Mouse (Mus musculus) hindbrain, embryonic 11.5 days (tissue): ENCODE measurements around the gene Zbtb44. TPM values are rescaled to one million over a fixed set of nuclear protein-coding genes. Genes with fewer than 3 reads are reported as not detected.

Experiments used
- ATAC-seq: fragments of 200-750 bp; cut with Nextera tagmentation; 2 replicates; pipeline ENCODE4 v1.8.0; 2017; ENCODE audit warnings: mild to moderate bottlenecking, moderate TSS enrichment, moderate library complexity; ENCODE audit not compliant: low FRiP score
- DNase-seq: peaks from one replicate; pipeline ENCODE4 v3.0.0-alpha.2; 2015; ENCODE audit warnings: low spot score
- H3K27ac ChIP-seq: fragments of 300-500 bp; sonication (generic); 2 replicates; pipeline ENCODE4 v1.5.1; 2014; ENCODE audit warnings: mild to moderate bottlenecking, low read depth, low read length
- H3K27me3 ChIP-seq: fragments of 300-500 bp; sonication (generic); 2 replicates; pipeline ENCODE4 v1.6.1; 2014; ENCODE audit warnings: mild to moderate bottlenecking, low read length, moderate library complexity, mixed read lengths; ENCODE audit not compliant: control insufficient read depth, insufficient read depth
- H3K36me3 ChIP-seq: fragments of 300-500 bp; sonication (generic); 2 replicates; pipeline ENCODE4 v1.6.1; 2014; ENCODE audit warnings: mild to moderate bottlenecking, low read length, moderate library complexity, mixed read lengths; ENCODE audit not compliant: control insufficient read depth, insufficient read depth
- H3K4me1 ChIP-seq: fragments of 300-500 bp; sonication (generic); replicated peaks from 2 replicates; pipeline ENCODE4 v1.6.1; 2014; ENCODE audit warnings: low read length, mixed read lengths; ENCODE audit not compliant: control insufficient read depth, insufficient read depth
- H3K4me2 ChIP-seq: fragments of 300-500 bp; sonication (generic); replicated peaks from 2 replicates; pipeline ENCODE4 v1.6.1; 2014; ENCODE audit warnings: mild to moderate bottlenecking, low read depth, low read length
- H3K4me3 ChIP-seq: fragments of 300-500 bp; sonication (generic); 2 replicates; pipeline ENCODE4 v1.5.1; 2014; ENCODE audit warnings: low read depth, low read length
- H3K9ac ChIP-seq: fragments of 300-500 bp; sonication (generic); 2 replicates; pipeline ENCODE4 v1.6.1; 2014; ENCODE audit warnings: low read depth, low read length
- H3K9me3 ChIP-seq: fragments of 300-500 bp; sonication (generic); 2 replicates; pipeline ENCODE4 v1.6.1; 2016; ENCODE audit warnings: low read length; ENCODE audit not compliant: control insufficient read depth
- WGBS: fragments of 180-500 bp; shearing (Covaris S2); extraction: QIAGEN DNeasy Blood & Tissue Kit; methylation state at CpG from one replicate; pipeline ENCODE4 v1.1.7; 2014; 5-methylcytosine and 5-hydroxymethylcytosine counted together
- polyA plus RNA-seq: library from polyadenylated mRNA; unstranded; fragments of >200 nt; fragmentation: Nextera tagmentation; extraction: Ambion mirVana; gene quantifications from 2 replicates; pipeline ENCODE4 v1.2.1, GENCODE M21; 2014

The Zbtb44 gene
- polyA plus RNA-seq, 1 experiment from 2014 or later, result 9.2 TPM

DNA sequence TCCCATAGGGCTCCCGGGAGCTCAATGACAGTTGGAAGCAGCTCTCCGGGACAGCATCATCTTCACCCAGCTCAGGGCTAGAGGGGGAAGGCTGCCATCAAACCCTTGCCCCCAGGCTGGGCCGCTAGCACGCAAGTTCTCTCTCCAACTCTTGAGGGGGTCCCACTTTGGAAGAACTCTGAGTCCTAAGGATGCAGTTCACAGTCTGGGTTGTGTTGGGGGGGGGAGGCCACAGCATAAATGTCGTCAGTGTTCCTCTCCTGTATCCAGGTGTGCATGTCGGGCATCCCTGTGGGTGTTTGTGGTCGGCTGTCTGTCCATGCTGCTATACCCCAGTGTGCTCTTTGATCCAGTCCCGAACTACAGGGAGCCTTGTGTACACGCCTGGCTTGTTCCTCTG, 59.1 kb downstream of the Zbtb44 start:
- DNase-seq, result no peak
- 78% methylated on average over 9 of the region's 9 CpGs for WGBS

GRCm38 (mm10) chr9:31090081-31091023, 59.9 kb downstream of the Zbtb44 start:
- H3K9ac ChIP-seq, result no peak overlapping the region

More for the DNA sequence above, 59.1 kb downstream of the Zbtb44 start:
- Histone ChIP-seq H3K36me3 (no peaks in the 10 kb centered on the region), H3K27ac (no peak overlapping the region), H3K27me3 (no peaks in the 10 kb centered on the region), H3K4me2 (no peak overlapping the region), H3K9me3 (no peaks in the 10 kb centered on the region), H3K4me3 (no peak overlapping the region), H3K9ac (no peak overlapping the region), H3K4me1 (no peaks in the 10 kb centered on the region)
- ATAC-seq, result no peak

GRCm38 (mm10) chr9:31091162-31091581, 60.7 kb downstream of the Zbtb44 start:
- DNase-seq (no peak), ATAC-seq (no peak)
- Histone ChIP-seq H3K36me3 (no peaks in the 10 kb centered on the region), H3K4me2 (no peak overlapping the region), H3K27me3 (no peaks in the 10 kb centered on the region), H3K27ac (no peak overlapping the region), H3K9me3 (no peaks in the 10 kb centered on the region), H3K4me1 (no peaks in the 10 kb centered on the region), H3K9ac (no peak overlapping the region), H3K4me3 (no peak overlapping the region)
- 94% methylated on average over 10 of the region's 10 CpGs for WGBS

More at GRCm38 (mm10) chr9:31090081-31091023, 59.9 kb downstream of the Zbtb44 start:
- ATAC-seq (no peak), DNase-seq (no peak)
- 80% methylated on average over 29 of the region's 29 CpGs for WGBS
- Histone ChIP-seq H3K4me3 (no peak overlapping the region), H3K27me3 (no peaks in the 10 kb centered on the region), H3K36me3 (no peaks in the 10 kb centered on the region), H3K4me1 (no peaks in the 10 kb centered on the region), H3K9me3 (no peaks in the 10 kb centered on the region), H3K27ac (no peak overlapping the region), H3K4me2 (no peak overlapping the region)

GRCm38 (mm10) chr9:31092111-31092832, 61.8 kb downstream of the Zbtb44 start:
- no peaks in the 10 kb centered on the region for H3K27me3 ChIP-seq
- ATAC-seq, result no peak
- H3K4me2 ChIP-seq, result no peak overlapping the region
- DNase-seq, result no peak
- H3K4me3 ChIP-seq, result no peak overlapping the region
- no peak overlapping the region for H3K27ac ChIP-seq
- no peak overlapping the region for H3K9ac ChIP-seq
- 92% methylated on average over 18 of the region's 18 CpGs for WGBS
- no peaks in the 10 kb centered on the region for H3K9me3 ChIP-seq
- H3K4me1 ChIP-seq, result no peaks in the 10 kb centered on the region
- H3K36me3 ChIP-seq, result no peaks in the 10 kb centered on the region

DNA sequence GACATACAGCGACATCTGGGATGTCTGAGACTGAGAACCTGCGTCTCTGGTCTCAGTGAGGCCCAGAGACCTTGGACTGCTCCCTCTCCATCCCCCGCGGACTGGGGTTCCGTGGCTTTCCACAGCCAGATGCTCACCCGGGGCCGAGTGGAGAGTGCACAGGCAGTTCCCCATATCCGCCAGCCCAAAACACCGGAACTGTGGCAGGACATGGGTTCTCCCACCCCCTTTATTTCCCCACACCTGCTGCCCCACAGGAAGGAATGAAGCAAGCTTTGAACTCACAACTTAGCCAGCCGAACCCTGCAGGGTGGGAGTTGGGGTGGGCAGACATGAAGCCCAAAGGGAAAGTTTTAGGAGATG, 62.4 kb downstream of the Zbtb44 start:
- H3K4me2 ChIP-seq, result no peak overlapping the region
- H3K9ac ChIP-seq, result no peak overlapping the region
- ATAC-seq (no peak), DNase-seq (no peak)
- H3K4me3 ChIP-seq, result no peak overlapping the region
- no peak overlapping the region for H3K27ac ChIP-seq
- H3K27me3 ChIP-seq, result no peaks in the 10 kb centered on the region
- H3K4me1 ChIP-seq, result no peaks in the 10 kb centered on the region
- WGBS, result 93% methylated on average over 10 of the region's 10 CpGs
- H3K9me3 ChIP-seq, result no peaks in the 10 kb centered on the region
- no peaks in the 10 kb centered on the region for H3K36me3 ChIP-seq

DNA sequence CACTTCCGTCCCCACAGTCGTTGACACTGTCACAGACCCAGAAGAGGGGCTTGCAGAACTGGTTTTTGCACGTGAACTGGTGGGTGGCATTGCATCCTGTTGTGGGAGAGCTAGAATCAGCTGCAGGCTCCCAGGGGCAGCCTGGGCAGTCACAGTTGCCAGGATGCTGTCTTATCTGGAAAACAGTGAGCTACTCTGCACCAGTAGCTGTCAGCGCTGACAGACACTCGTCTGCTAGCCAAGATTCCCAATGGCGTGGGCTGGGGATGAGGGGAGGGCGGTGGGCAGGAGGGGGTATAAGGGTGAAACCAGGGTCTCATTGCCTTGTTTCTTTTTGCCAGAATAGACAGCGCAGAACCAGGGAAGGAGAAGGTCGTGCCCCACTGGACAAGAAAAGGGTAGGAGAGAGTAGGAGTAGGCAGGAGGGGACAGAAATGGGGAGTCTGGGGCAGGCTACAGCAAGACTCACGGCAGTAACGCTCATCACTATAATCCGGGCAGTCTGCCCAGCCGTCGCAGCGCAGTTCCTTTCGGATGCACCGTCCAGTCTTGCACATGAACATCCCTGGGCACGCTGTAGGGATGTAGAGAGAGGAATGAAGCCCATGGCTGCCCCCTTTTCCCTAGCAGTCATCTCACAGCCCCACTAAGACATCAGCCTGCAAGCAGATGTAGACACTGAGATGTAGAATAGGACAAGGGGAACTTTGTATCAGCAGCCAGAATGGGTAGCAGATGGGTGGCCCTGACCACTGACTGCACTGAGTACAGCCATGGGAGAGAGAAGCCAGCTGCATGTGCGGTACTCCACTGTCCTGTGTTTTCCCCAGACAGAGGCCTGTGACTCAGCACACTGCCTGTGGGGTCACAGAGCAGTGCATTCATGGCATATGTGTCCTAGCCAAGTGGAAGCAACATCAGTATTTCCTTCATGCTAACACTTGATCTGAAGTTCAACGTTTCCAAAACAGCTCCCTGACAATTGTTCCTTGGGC, 66.9 kb downstream of the Zbtb44 start:
- no peaks in the 10 kb centered on the region for H3K27me3 ChIP-seq
- no peak for ATAC-seq
- no peak for DNase-seq
- H3K9ac ChIP-seq, result no peak overlapping the region
- H3K4me2 ChIP-seq, result no peak overlapping the region
- no peaks in the 10 kb centered on the region for H3K36me3 ChIP-seq
- H3K4me1 ChIP-seq, result no peaks in the 10 kb centered on the region
- H3K4me3 ChIP-seq, result no peak overlapping the region
- no peak overlapping the region for H3K27ac ChIP-seq
- WGBS, result 87% methylated on average over 20 of the region's 20 CpGs
- no peaks in the 10 kb centered on the region for H3K9me3 ChIP-seq

GRCm38 (mm10) chr9:31098118-31098517, 67.7 kb downstream of the Zbtb44 start:
- Histone ChIP-seq H3K9ac (no peak overlapping the region), H3K36me3 (no peaks in the 10 kb centered on the region), H3K27me3 (no peaks in the 10 kb centered on the region), H3K27ac (no peak overlapping the region), H3K4me2 (no peak overlapping the region), H3K4me3 (no peak overlapping the region), H3K4me1 (no peaks in the 10 kb centered on the region), H3K9me3 (no peaks in the 10 kb centered on the region)
- ATAC-seq, result no peak
- no peak for DNase-seq
- WGBS, result 76% methylated on average over 6 of the region's 6 CpGs

DNA sequence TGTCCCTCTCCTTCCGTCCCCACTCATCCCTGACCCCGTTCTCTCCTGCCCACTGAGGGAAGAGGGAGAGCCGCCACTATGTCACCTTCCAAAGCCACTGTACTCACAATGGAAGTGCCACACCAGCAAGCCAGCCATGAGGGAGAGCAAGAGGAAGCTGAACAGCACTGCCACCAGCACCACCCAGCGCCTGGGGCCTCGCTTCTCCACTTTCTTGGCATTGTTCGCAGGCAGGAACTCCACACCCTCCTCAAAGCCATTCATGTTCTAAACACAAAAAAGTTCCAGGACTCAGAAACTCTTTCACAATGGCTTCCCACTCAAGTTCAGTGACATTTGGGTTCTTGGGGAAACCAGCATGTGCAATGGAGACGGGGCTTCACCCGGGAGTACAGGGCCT, 78.0 kb downstream of the Zbtb44 start:
- H3K27me3 ChIP-seq, result no peaks in the 10 kb centered on the region
- no peaks in the 10 kb centered on the region for H3K9me3 ChIP-seq
- no peaks in the 10 kb centered on the region for H3K36me3 ChIP-seq
- WGBS, result 89% methylated on average over 8 of the region's 8 CpGs
- H3K27ac ChIP-seq, result no peak overlapping the region
- H3K4me1 ChIP-seq, result no peaks in the 10 kb centered on the region
- DNase-seq (no peak), ATAC-seq (no peak)
- H3K4me3 ChIP-seq, result no peak overlapping the region
- no peak overlapping the region for H3K9ac ChIP-seq
- H3K4me2 ChIP-seq, result no peak overlapping the region
